Mouse (Mus musculus) large intestine, adult 2 months (tissue): Measurements from ENCODE around the gene Gdpd1. TPM values are rescaled to one million over a fixed set of nuclear protein-coding genes. Genes with fewer than 3 reads are reported as not detected.

Experiments
- DNase-seq: peaks from one replicate; pipeline ENCODE4 v3.0.0-alpha.2; 2012; ENCODE audit warnings: low read depth, low spot score
- WGBS: fragments of 180-500 bp; shearing (Covaris S2); methylation state at CpG from one replicate; pipeline ENCODE4 v1.1.7; 2018; 5-methylcytosine and 5-hydroxymethylcytosine counted together
- polyA plus RNA-seq: library from polyadenylated mRNA; depleted of rRNA; stranded (reverse); fragments of >200 nt; gene quantifications from 2 replicates; pipeline ENCODE4 v1.2.3, GENCODE M21; 2012; rRNA removed

The Gdpd1 gene
- polyA plus RNA-seq, 1 experiment, result 123 TPM

DNA sequence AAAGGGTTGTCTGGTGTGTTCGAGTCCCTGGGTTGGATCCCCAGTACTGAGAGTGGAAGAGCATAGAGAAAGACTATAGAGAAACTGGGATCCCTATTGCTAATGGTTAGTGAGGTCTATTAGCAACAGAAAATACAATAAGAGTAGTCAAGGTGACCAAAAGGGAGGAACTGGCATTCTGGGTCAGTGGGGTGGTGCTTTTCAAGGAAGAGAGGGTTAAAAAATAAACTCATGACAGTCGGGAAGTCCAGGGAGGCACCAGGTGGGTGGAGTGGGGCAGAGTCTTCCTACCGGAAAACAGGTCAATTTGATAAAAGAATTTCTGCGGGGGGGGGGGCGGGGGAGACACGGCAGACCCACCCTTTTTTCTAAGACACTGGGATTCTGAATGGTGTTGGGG lies 79.5 kb downstream of the Gdpd1 start:
- WGBS, result 11% methylated on average over 6 of the region's 6 CpGs
- no peak for DNase-seq

DNA sequence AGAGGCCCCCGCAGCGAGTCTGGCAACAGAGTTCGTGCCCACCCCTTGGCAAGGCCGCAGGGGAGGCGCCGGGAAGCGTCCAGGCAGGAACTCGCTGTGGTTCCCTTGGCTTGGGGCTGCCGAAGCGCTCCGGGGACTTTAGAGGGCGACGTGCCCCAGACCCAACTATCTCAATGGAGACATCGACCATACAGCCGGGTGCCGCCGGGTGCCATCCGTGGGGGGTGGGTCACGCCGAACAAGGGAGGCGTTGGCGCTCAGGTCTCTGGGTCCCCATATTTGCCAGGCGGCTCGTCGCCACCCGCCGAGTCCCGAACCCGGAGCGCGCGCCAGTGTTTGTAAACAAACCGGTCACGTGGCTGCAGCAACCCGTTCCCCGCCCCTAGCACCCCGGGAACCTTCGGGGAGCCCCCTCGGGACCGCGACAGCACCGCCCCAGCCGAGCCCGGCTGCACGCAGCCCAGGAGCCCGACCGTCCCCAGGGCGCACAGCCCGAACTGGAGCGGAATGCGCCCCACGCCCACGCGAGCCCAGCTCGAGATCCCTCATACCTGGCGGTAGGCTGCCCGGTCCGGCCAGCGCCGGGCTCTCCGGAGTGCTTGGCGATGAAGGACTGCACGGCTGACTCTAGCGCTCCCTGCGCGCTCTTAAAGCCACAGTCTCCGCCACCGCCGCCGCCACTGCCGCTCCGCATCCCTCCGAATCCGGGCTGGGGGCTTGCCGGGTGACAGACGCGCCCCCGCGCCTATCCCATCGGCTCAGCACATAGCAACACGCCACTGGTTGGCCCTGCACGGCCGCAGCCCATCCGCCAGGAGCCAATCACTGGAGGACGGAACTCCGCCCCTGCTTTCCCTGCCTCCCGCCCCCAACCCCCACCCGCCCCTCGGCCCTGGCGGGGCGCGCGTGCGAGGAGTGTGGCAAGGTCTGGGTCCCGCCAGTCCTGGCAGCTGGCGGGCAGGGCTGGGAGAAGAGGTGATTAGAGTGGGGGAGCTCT lies 80.5 kb downstream of the Gdpd1 start, which contains the start of gene Ypel2:
Gene Ypel2, minus strand, starts transcription at position 667 of the 997 bp plus-strand sequence.
- no peak for DNase-seq
- under 1% methylated on average over 96 of the region's 96 CpGs for WGBS

DNA sequence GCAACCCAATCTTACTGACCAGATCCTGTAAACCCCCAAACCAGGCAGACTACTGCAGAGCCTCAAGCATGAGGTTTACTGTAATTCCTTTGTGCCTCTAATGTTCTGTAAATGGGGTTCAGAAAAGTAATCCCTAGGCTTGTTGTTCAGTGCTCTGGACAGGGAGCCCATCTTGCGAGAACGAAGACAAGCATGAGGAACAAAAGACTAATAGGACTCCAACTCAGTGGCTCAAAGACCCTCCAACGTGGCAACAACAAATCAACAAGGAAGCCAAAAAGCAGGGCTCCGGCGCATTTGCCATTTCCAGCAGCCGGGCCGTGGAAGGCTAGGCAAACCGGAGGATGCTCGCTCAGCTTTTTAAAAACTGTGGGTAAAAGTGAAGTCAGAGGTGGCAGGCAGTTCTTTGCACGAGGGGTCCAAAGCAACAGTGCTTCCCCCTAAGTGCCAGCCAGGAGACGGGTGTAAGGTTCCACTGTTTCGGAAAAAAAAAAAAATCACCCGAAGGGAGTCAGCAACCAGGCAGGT lies 81.3 kb downstream of the Gdpd1 start:
- WGBS, result 15% methylated on average over 13 of the region's 13 CpGs
- no peak for DNase-seq

DNA sequence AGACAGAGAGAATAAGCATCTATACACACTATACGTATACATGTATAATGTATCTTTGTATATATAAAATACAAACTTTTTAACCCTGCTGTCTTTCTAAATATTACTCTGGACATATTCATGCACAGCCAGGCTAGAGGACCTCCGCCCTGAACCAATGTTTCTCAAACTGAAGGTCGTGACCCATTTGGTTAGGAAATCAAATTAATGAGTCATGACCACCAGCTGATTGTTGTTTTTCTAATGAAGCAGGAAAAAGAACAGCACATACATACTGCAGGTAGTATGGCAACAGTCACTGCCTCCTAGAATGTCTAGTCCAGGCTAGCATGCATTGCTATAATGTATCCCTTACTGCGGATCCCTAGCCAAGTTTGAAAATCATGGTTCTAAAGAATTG lies 82.6 kb downstream of the Gdpd1 start:
- WGBS, result 83% methylated on average over 4 of the region's 4 CpGs
- no peak for DNase-seq

DNA sequence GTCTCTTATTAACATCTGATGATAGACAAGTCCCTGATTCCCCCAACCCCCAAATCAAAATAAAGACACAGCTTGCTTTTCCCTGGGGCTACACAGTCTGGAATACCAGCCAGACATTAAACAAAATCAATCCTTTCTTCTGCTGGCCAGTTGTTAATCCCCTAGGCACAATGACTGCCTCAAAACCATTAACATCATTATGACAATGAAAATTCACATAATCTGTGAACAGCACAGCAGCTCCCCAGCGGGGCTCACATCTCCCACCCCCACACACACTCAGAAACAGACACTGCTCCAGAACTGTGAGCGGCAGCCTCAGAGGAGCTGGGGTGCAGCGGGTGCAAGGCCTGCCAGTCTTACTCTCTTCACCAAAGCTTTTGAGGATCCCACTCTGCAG lies 83.6 kb downstream of the Gdpd1 start:
- WGBS, result 90% methylated on average over 3 of the region's 3 CpGs
- no peak for DNase-seq

DNA sequence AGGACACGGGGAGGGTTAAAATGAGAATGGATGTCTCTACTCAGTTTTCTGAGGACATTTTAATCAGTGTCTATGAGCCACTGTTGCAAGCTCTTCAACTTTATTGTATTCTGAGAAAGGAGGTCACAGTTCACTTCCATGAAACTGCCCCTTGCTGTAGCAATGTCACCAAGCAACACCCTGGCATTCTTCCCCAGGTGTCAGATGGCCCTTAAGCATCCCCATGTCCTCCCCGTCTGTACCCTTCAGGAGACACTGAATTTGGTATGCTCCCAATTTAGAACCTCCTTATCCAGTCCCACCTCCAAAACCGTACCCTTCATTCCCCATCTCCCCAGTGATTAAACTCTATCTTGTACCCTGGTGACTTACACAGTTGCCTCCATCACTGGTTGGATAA lies 88.9 kb downstream of the Gdpd1 start:
- no peak for DNase-seq
- 79% methylated on average over 3 of the region's 3 CpGs for WGBS

Other genes with a start within 250 kb of the Gdpd1 start
- 5.1 and 8.3 TPM in 2 replicates for gene Ypel2, start 80.4 kb downstream of the Gdpd1 start, polyA plus RNA-seq
- gene Smg8, start 12.7 kb upstream of the Gdpd1 start, polyA plus RNA-seq, result 6.1 and 8.3 TPM in 2 replicates
- gene Prr11, start 34.6 kb upstream of the Gdpd1 start, polyA plus RNA-seq, result 2.3 and 2.4 TPM in 2 replicates
- gene Ska2, start 35.2 kb upstream of the Gdpd1 start, polyA plus RNA-seq, result 2.5 and 3.8 TPM in 2 replicates
- 2.6 and 3.3 TPM in 2 replicates for gene Trim37, start 53.0 kb upstream of the Gdpd1 start, polyA plus RNA-seq